Mouse (Mus musculus): ENCODE data around the gene Sntg2. TPM values are rescaled to one million over a fixed set of nuclear protein-coding genes. Genes with fewer than 3 reads are reported as not detected.

The Sntg2 gene
- polyA plus RNA-seq, 1 experiment from 2014 or later = 20.7 TPM

- no peaks in the 10 kb centered on the region for H3K27me3 ChIP-seq (replicated peaks; ENCODE audit: control insufficient read depth, insufficient read depth, low read length)
- WGBS = 35% methylated on average over 2 of the region's 2 CpGs
Measured at GRCm38 (mm10) chr12:30258641-30259040, 114.5 kb downstream of the Sntg2 start.

GRCm38 (mm10) chr12:30257664-30258063 lies 115.5 kb downstream of the Sntg2 start:
- no peak overlapping the region for H3K4me2 ChIP-seq (replicated peaks; ENCODE audit: low read depth)
- WGBS = 93% methylated on average over 7 of the region's 7 CpGs
- no peak for TF ChIP-seq CTCF (IDR thresholded peaks at IDR 0.05; ENCODE audit: low read depth)
- no peaks in the 10 kb centered on the region for H3K9me3 ChIP-seq (ENCODE audit: control insufficient read depth)
- H3K9ac ChIP-seq (ENCODE audit: low read depth, low read length) = no peak overlapping the region
- H3K4me1 ChIP-seq (replicated peaks; ENCODE audit: control insufficient read depth, insufficient read depth, low read length) = no peaks in the 10 kb centered on the region
- no peaks in the 10 kb centered on the region for H3K36me3 ChIP-seq (ENCODE audit: control insufficient read depth, insufficient read depth)
- no peak for ATAC-seq
- H3K27ac ChIP-seq (ENCODE audit: low read depth, low read length) = no peak overlapping the region
- H3K4me3 ChIP-seq (ENCODE audit: low read depth, low read length) = no peak overlapping the region
- no peaks in the 10 kb centered on the region for H3K27me3 ChIP-seq (replicated peaks; ENCODE audit: control insufficient read depth, insufficient read depth, low read length)

More at GRCm38 (mm10) chr12:30258641-30259040, 114.5 kb downstream of the Sntg2 start:
- H3K9ac ChIP-seq (ENCODE audit: low read depth, low read length) = no peak overlapping the region
- TF ChIP-seq CTCF (IDR thresholded peaks at IDR 0.05; ENCODE audit: low read depth) = no peak
- H3K4me2 ChIP-seq (replicated peaks; ENCODE audit: low read depth) = no peak overlapping the region
- H3K36me3 ChIP-seq (ENCODE audit: control insufficient read depth, insufficient read depth) = no peaks in the 10 kb centered on the region
- no peaks in the 10 kb centered on the region for H3K9me3 ChIP-seq (ENCODE audit: control insufficient read depth)
- no peak overlapping the region for H3K27ac ChIP-seq (ENCODE audit: low read depth, low read length)
- ATAC-seq = no peak
- H3K4me1 ChIP-seq (replicated peaks; ENCODE audit: control insufficient read depth, insufficient read depth, low read length) = no peaks in the 10 kb centered on the region
- H3K4me3 ChIP-seq (ENCODE audit: low read depth, low read length) = no peak overlapping the region

DNA sequence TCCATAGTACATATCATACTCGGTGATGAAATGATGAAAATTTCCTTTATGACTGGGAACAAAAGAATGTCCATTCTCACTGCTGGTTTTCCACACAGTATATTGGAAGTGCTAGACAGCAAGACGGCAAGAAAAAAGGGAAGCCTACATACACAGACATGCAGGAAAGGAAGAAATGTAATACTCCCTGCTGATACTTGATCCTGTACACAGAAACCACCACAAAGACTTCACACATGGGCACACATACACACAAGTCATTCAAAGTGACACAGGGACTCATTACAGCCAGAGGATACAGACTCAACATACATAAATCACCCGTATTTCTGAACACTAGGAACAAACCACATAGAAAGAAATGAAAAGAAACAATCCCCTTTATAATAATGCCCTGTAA lies 117.0 kb downstream of the Sntg2 start:
- no peak for TF ChIP-seq CTCF (IDR thresholded peaks at IDR 0.05; ENCODE audit: low read depth)
- H3K4me3 ChIP-seq (ENCODE audit: low read depth, low read length) = no peak overlapping the region
- H3K4me1 ChIP-seq (replicated peaks; ENCODE audit: control insufficient read depth, insufficient read depth, low read length) = no peaks in the 10 kb centered on the region
- H3K4me2 ChIP-seq (replicated peaks; ENCODE audit: low read depth) = no peak overlapping the region
- no peak overlapping the region for H3K9ac ChIP-seq (ENCODE audit: low read depth, low read length)
- no peaks in the 10 kb centered on the region for H3K9me3 ChIP-seq (ENCODE audit: control insufficient read depth)
- no peak for ATAC-seq
- no peaks in the 10 kb centered on the region for H3K27me3 ChIP-seq (replicated peaks; ENCODE audit: control insufficient read depth, insufficient read depth, low read length)
- no peaks in the 10 kb centered on the region for H3K36me3 ChIP-seq (ENCODE audit: control insufficient read depth, insufficient read depth)
- WGBS = 94% methylated on average over 3 of the region's 3 CpGs
- H3K27ac ChIP-seq (ENCODE audit: low read depth, low read length) = no peak overlapping the region

- Histone ChIP-seq H3K9me3 (ENCODE audit: control insufficient read depth) (no peaks in the 10 kb centered on the region), H3K27ac (ENCODE audit: low read depth, low read length) (no peak overlapping the region), H3K4me3 (ENCODE audit: low read depth, low read length) (no peak overlapping the region), H3K9ac (ENCODE audit: low read depth, low read length) (no peak overlapping the region), H3K4me2 (replicated peaks; ENCODE audit: low read depth) (no peak overlapping the region), H3K4me1 (replicated peaks; ENCODE audit: control insufficient read depth, insufficient read depth, low read length) (no peaks in the 10 kb centered on the region), H3K36me3 (ENCODE audit: control insufficient read depth, insufficient read depth) (no peaks in the 10 kb centered on the region), H3K27me3 (replicated peaks; ENCODE audit: control insufficient read depth, insufficient read depth, low read length) (no peaks in the 10 kb centered on the region)
- WGBS = 93% methylated on average over 10 of the region's 10 CpGs
- TF ChIP-seq CTCF (IDR thresholded peaks at IDR 0.05; ENCODE audit: low read depth) = no peak
- no peak for ATAC-seq
Measured at GRCm38 (mm10) chr12:30254581-30254980, 118.6 kb downstream of the Sntg2 start.

GRCm38 (mm10) chr12:30252381-30252780 lies 120.8 kb downstream of the Sntg2 start:
- Histone ChIP-seq H3K27me3 (replicated peaks; ENCODE audit: control insufficient read depth, insufficient read depth, low read length) (no peaks in the 10 kb centered on the region), H3K4me1 (replicated peaks; ENCODE audit: control insufficient read depth, insufficient read depth, low read length) (no peaks in the 10 kb centered on the region), H3K36me3 (ENCODE audit: control insufficient read depth, insufficient read depth) (no peaks in the 10 kb centered on the region), H3K9me3 (ENCODE audit: control insufficient read depth) (no peaks in the 10 kb centered on the region), H3K9ac (ENCODE audit: low read depth, low read length) (no peak overlapping the region), H3K4me3 (ENCODE audit: low read depth, low read length) (no peak overlapping the region), H3K4me2 (replicated peaks; ENCODE audit: low read depth) (no peak overlapping the region), H3K27ac (ENCODE audit: low read depth, low read length) (no peak overlapping the region)
- no peak for TF ChIP-seq CTCF (IDR thresholded peaks at IDR 0.05; ENCODE audit: low read depth)
- no peak for ATAC-seq
- 87% methylated on average over 4 of the region's 4 CpGs for WGBS

- WGBS = 93% methylated on average over 8 of the region's 8 CpGs
- no peaks in the 10 kb centered on the region for H3K27me3 ChIP-seq (replicated peaks; ENCODE audit: control insufficient read depth, insufficient read depth, low read length)
- no peak for TF ChIP-seq CTCF (IDR thresholded peaks at IDR 0.05; ENCODE audit: low read depth)
- ATAC-seq = no peak
- no peaks in the 10 kb centered on the region for H3K4me1 ChIP-seq (replicated peaks; ENCODE audit: control insufficient read depth, insufficient read depth, low read length)
- H3K4me2 ChIP-seq (replicated peaks; ENCODE audit: low read depth) = no peak overlapping the region
- H3K9ac ChIP-seq (ENCODE audit: low read depth, low read length) = no peak overlapping the region
- H3K27ac ChIP-seq (ENCODE audit: low read depth, low read length) = no peak overlapping the region
- H3K4me3 ChIP-seq (ENCODE audit: low read depth, low read length) = no peak overlapping the region
- no peaks in the 10 kb centered on the region for H3K36me3 ChIP-seq (ENCODE audit: control insufficient read depth, insufficient read depth)
- H3K9me3 ChIP-seq (ENCODE audit: control insufficient read depth) = no peaks in the 10 kb centered on the region
Measured at GRCm38 (mm10) chr12:30251283-30251829, 121.8 kb downstream of the Sntg2 start.

GRCm38 (mm10) chr12:30249068-30249467 lies 124.1 kb downstream of the Sntg2 start:
- H3K4me3 ChIP-seq (ENCODE audit: low read depth, low read length) = no peak overlapping the region
- H3K9ac ChIP-seq (ENCODE audit: low read depth, low read length) = no peak overlapping the region
- no peak overlapping the region for H3K4me2 ChIP-seq (replicated peaks; ENCODE audit: low read depth)
- no peaks in the 10 kb centered on the region for H3K9me3 ChIP-seq (ENCODE audit: control insufficient read depth)
- TF ChIP-seq CTCF (IDR thresholded peaks at IDR 0.05; ENCODE audit: low read depth) = no peak
- ATAC-seq = no peak
- H3K36me3 ChIP-seq (ENCODE audit: control insufficient read depth, insufficient read depth) = no peaks in the 10 kb centered on the region
- H3K4me1 ChIP-seq (replicated peaks; ENCODE audit: control insufficient read depth, insufficient read depth, low read length) = no peaks in the 10 kb centered on the region
- WGBS = 92% methylated on average over 3 of the region's 3 CpGs
- H3K27ac ChIP-seq (ENCODE audit: low read depth, low read length) = no peak overlapping the region
- no peaks in the 10 kb centered on the region for H3K27me3 ChIP-seq (replicated peaks; ENCODE audit: control insufficient read depth, insufficient read depth, low read length)

All from intestine, postnatal 0 days (tissue).